8 mouse cellular contexts compared by ENCODE assay signal in genomic region chr1:161250604-161251416, GRCm38 (mm10). TPM values are rescaled to one million over a fixed set of nuclear protein-coding genes. Genes with fewer than 3 reads are reported as not detected.
DNase-seq lines count a peak whose midpoint lies in the region; ATAC-seq and TF ChIP-seq lines count a peak whose summit lies in the region.

TSS of gene Prdx6 (minus strand) at chr1:161251219.

- H3K36me3 ChIP-seq in C2C12 (ENCODE audit: control insufficient read depth, insufficient read depth), result peaks cover 25% of the 10 kb centered on the region
- peaks cover 15% of the 10 kb centered on the region for H3K36me3 ChIP-seq in heart, embryonic 10.5 days
- H3K36me3 ChIP-seq in kidney, embryonic 15.5 days, result peaks cover 15% of the 10 kb centered on the region
- peaks cover 11% of the 10 kb centered on the region for H3K36me3 ChIP-seq in liver, adult 2 months (ENCODE audit: control insufficient read depth, insufficient read depth, low read length)

- H3K79me3 ChIP-seq in C2C12 (ENCODE audit: low read depth), result peaks cover 51% of the 10 kb centered on the region

- peaks cover 31% of the 10 kb centered on the region for H3K4me1 ChIP-seq in heart, embryonic 10.5 days
- peaks cover 27% of the 10 kb centered on the region for H3K4me1 ChIP-seq in kidney, embryonic 15.5 days
- peaks cover 16% of the 10 kb centered on the region for H3K4me1 ChIP-seq in liver, adult 2 months (ENCODE audit: control insufficient read depth, insufficient read depth, low read length)

- H3K79me2 ChIP-seq in C2C12 (ENCODE audit: control insufficient read depth, insufficient read depth), result peaks cover 53% of the 10 kb centered on the region
- H3K79me2 ChIP-seq in liver, adult 2 months (ENCODE audit: control insufficient read depth, insufficient read depth, low read length), result peaks cover 10% of the 10 kb centered on the region; the same call in 1 of the 2 replicates

- peak within 1 kb of the TSS; percentile 87 for H3K4me2 ChIP-seq in kidney, embryonic 15.5 days

- WGBS in heart, embryonic 10.5 days, result under 1% methylated on average over 66 of the region's 66 CpGs
- under 1% methylated on average over 65 of the region's 66 CpGs for WGBS in kidney, embryonic 15.5 days
- WGBS in liver, adult 2 months, result under 1% methylated on average over 66 of the region's 66 CpGs

- no peaks in the 10 kb centered on the region for H3K27me3 ChIP-seq in C2C12 (ENCODE audit: control insufficient read depth, insufficient read depth, insufficient read length)
- no peaks in the 10 kb centered on the region for H3K27me3 ChIP-seq in heart, embryonic 10.5 days (ENCODE audit: insufficient read depth, poor library complexity, severe bottlenecking)
- peaks cover 8% of the 10 kb centered on the region for H3K27me3 ChIP-seq in kidney, embryonic 15.5 days
- H3K27me3 ChIP-seq in liver, adult 2 months (ENCODE audit: control insufficient read depth, insufficient read depth, low read length), result no peaks in the 10 kb centered on the region

- peak; percentile 93 for DNase-seq in brain, embryonic 14.5 days (ENCODE audit: low read depth)
- DNase-seq in heart, embryonic 10.5 days (ENCODE audit: low spot score), result peak; percentile 96
- peak; percentile 96 for DNase-seq in liver, adult 2 months (ENCODE audit: extremely low read depth, low read depth, low spot score)
- peak; percentile 77 to 80 for DNase-seq in spleen, postnatal 36 days (ENCODE audit: low spot score in 2 of 2)

- TF ChIP-seq POLR2A in brain, embryonic 14.5 days (IDR thresholded peaks at IDR 0.05; ENCODE audit: borderline replicate concordance, extremely low read depth, insufficient read depth, insufficient read length, poor library complexity, severe bottlenecking), result peak; percentile 17; the same call in 1 of the 2 replicates
- TF ChIP-seq POLR2A in liver, adult 2 months (IDR thresholded peaks at IDR 0.05; ENCODE audit: extremely low read depth, insufficient read depth, low read length), result peak; percentile 96

- H3K4me3 ChIP-seq in C2C12 (ENCODE audit: insufficient read depth, poor library complexity, severe bottlenecking), result peak within 1 kb of the TSS; percentile 93
- H3K4me3 ChIP-seq in heart, embryonic 10.5 days, result peak within 1 kb of the TSS; percentile 90
- H3K4me3 ChIP-seq in kidney, embryonic 15.5 days (replicated peaks), result peak within 1 kb of the TSS; percentile 91
- peak within 1 kb of the TSS; percentile 69 for H3K4me3 ChIP-seq in liver, adult 2 months (ENCODE audit: insufficient read depth, low read depth, low read length)

- TF ChIP-seq CTCF in C2C12 (IDR thresholded peaks at IDR 0.05; ENCODE audit: control insufficient read depth, insufficient read depth, insufficient read length), result no peak
- TF ChIP-seq CTCF in brain, embryonic 14.5 days (IDR thresholded peaks at IDR 0.05; ENCODE audit: borderline replicate concordance, extremely low read depth, insufficient read depth, insufficient read length), result no peak
- TF ChIP-seq CTCF in liver, adult 2 months (IDR thresholded peaks at IDR 0.05; ENCODE audit: low read depth, low read length), result no peak

- H3K27ac ChIP-seq in heart, embryonic 10.5 days, result peak within 1 kb of the TSS; percentile 97
- peak within 1 kb of the TSS; percentile 81 for H3K27ac ChIP-seq in kidney, embryonic 15.5 days
- peak within 1 kb of the TSS; percentile 96 for H3K27ac ChIP-seq in liver, adult 2 months (replicated peaks; ENCODE audit: insufficient read depth, low read depth, low read length)

- H3K9ac ChIP-seq in kidney, embryonic 15.5 days, result peak within 1 kb of the TSS; percentile 89
- H3K9ac ChIP-seq in liver, adult 2 months (ENCODE audit: low read depth, low read length), result peak within 1 kb of the TSS; percentile 80

- peak within 1 kb of the TSS; percentile 92 for H3ac ChIP-seq in C2C12 (ENCODE audit: control insufficient read depth, insufficient read length, low read depth)

- peak; percentile 80 for ATAC-seq in erythroblast, adult 5-6 weeks (replicated peaks; ENCODE audit: low FRiP score, poor library complexity, severe bottlenecking)
- ATAC-seq in kidney, embryonic 15.5 days (replicated peaks; ENCODE audit: low FRiP score), result peak; percentile 96
- ATAC-seq in monocyte, adult 5-6 weeks (replicated peaks; ENCODE audit: insufficient number of reproducible peaks, low FRiP score, low TSS enrichment, poor library complexity, severe bottlenecking), result peak; percentile 72

- H3K9me3 ChIP-seq in heart, embryonic 10.5 days, result no peaks in the 10 kb centered on the region
- H3K9me3 ChIP-seq in kidney, embryonic 15.5 days (replicated peaks), result no peaks in the 10 kb centered on the region

TF ChIP-seq in C2C12, 6 proteins besides CTCF, POLR2A, EP300 and RAD21:
- TF ChIP-seq USF1 (IDR thresholded peaks at IDR 0.05; ENCODE audit: low read depth) (peak; percentile 34), FOSL1 (IDR thresholded peaks at IDR 0.05; ENCODE audit: insufficient read depth, low read length, poor library complexity, severe bottlenecking) (no peak), MYOG (IDR thresholded peaks at IDR 0.05; ENCODE audit: control insufficient read depth, extremely low read depth, insufficient read length) (no peak), MAX (IDR thresholded peaks at IDR 0.05) (peak; percentile 95), MYOD1 (IDR thresholded peaks at IDR 0.05; ENCODE audit: control insufficient read depth, insufficient read length, low read depth) (no peak), CEBPB (IDR thresholded peaks at IDR 0.05; ENCODE audit: low read depth) (no peak)

RNA-seq across cellular contexts. Expression of gene Prdx6, which starts in this region (rescaled TPM):
- 300 TPM for polyA plus RNA-seq in C2C12 (2012; fragmentation: generic; extraction: Trizol)
- polyA plus RNA-seq in brain, embryonic 14.5 days (2012; rRNA removed), result 90.2 and 99.6 TPM in 2 replicates
- 41.2 and 61.1 TPM in 2 replicates for total RNA-seq in erythroblast, adult 5-6 weeks (2015; ENCODE audit: low replicate concordance)
- 40.3 and 63.1 TPM in 2 replicates for total RNA-seq in erythroblast, adult 5-6 weeks (2017; ENCODE audit: low replicate concordance)
- polyA plus RNA-seq in heart, embryonic 10.5 days (2016; fragmentation: Nextera tagmentation; extraction: Ambion mirVana), result 537 and 587 TPM in 2 replicates
- polyA plus RNA-seq in kidney, embryonic 15.5 days (2015; fragmentation: Nextera tagmentation; extraction: Ambion mirVana), result 489 and 496 TPM in 2 replicates
- 413 and 458 TPM in 2 replicates for total RNA-seq in liver, adult 2 months (2014; rRNA removed)
- polyA plus RNA-seq in liver, adult 2 months (2012; rRNA removed), result 221 and 315 TPM in 2 replicates
- total RNA-seq in monocyte, adult 5-6 weeks (2017), result 147 to 194 TPM (median 189 TPM) in 3 replicates

Comparison
In these comparisons a context has a peak if more than half of its experiments do, and no peak if none do; other contexts are left out.
1. Peak in every context shown above with its lines: DNase-seq, ATAC-seq, H3K4me3 ChIP-seq and H3K27ac ChIP-seq.